Mouse (Mus musculus) layer of hippocampus, postnatal 14 days (tissue): ENCODE results near the gene Stag1. TPM values are rescaled to one million over a fixed set of nuclear protein-coding genes. Genes with fewer than 3 reads are reported as not detected.
A peak's percentile ranks its signal among the peaks of the same experiment; 100 is the strongest.

Experiments used
- DNase-seq, 2 experiments: peaks; one replicate each; pipeline ENCODE4 v3.0.0; 2021 to 2022; ENCODE audit warnings: low spot score in 2 of 2, mixed read lengths in 1 of 2
- total RNA-seq, 2 experiments: library from RNA; stranded (reverse); gene quantifications; 2 replicates each; pipeline ENCODE4 v1.2.3; 2021

The Stag1 gene
- total RNA-seq, 2 experiments from 2014 or later, result 39.0 to 40.6 TPM

DNA sequence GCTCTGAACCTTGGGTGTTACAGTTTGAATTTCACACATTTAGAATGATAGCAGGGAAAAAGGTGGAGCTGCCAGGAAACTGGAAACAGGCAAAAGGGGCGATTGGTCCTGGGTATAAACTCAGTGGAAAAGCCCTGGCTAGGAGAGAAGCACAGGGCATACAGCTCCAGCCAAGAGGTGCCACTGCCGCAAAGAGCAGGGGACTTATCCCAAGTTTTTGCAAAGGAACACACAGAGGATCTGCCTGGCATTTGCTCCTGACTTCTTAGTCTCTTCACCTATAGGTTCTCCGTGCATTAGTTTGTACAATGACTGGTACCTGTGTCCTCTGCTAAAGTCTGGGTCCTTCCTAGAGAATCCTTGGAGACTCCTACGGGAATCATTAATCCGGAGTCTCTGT, 5.6 kb downstream of the Stag1 start:
- DNase-seq, result no peak

DNA sequence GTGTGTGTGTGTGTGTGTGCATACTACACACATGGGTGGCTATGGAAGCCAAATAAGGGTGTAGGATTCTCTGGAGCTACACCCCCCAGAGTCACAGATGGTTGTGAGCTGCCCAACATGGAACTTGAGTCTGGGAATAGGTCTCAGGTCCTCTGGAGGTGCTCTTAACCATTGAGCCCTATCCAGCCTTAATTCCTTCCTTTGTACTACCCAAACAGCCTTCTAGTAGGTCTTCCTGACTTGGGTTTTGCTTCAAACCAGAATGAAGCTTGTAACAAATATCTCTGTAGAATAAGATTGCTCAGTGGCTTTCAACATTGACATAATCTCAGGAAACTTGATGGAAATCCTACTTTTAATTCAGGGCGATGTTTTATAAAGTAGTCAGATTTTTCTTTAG, 7.9 kb downstream of the Stag1 start:
- no peak for DNase-seq

DNA sequence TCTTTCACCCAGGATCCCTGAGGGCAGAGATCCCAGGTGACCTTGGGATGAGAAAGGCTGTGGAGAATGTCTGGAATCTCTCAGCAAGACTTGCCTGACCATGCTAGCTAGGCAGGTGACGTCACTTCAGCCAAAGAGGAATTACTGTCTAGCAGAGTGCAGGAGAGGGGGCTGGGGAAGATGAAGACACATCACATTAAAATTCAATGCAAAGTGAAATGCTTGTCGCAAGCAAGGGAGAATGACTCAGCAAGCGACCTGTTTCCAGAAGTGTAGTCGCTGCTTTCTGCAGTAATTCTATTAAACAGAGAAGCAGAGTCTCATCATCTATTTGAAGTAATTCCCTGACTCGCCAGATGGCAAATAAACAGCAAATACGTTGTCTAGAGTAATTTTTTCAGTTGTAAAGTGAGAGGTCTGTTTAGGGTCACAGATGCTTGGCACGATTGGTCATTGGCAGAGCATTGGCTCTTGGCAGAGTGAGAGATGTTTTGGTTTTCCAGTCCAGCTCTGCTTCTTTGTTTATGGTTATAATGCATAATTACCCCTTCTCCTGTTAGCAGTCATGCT, 8.5 kb downstream of the Stag1 start:
- DNase-seq, result peak in 1 of 2 experiments; percentile 18

DNA sequence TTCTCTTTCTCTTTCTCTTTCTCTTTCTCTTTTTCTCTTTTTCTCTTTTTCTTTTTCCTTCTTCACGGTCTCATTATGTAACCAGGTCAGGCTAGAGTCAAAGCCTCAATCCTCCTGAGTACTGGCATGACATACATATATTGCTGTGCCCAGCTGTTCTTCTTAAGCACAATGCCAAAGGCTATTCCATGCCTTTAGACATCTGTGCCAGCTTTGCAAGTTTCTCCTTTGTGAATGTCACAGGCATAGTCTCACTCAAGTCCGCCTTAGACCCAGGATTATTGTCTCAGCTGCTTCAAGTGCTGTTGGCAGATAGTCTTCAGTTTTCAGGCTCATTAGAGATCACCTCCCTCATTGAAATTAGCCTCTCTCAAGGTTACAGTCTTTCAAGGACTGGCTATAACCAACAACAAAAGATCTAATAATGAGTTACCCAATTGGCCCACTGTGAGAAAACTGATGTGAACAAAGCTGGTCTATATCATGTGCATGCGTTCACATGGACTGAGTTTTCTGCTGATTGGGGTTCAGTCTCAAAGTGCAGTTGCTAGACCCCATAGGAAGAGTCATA, 16.0 kb downstream of the Stag1 start:
- no peak for DNase-seq

DNA sequence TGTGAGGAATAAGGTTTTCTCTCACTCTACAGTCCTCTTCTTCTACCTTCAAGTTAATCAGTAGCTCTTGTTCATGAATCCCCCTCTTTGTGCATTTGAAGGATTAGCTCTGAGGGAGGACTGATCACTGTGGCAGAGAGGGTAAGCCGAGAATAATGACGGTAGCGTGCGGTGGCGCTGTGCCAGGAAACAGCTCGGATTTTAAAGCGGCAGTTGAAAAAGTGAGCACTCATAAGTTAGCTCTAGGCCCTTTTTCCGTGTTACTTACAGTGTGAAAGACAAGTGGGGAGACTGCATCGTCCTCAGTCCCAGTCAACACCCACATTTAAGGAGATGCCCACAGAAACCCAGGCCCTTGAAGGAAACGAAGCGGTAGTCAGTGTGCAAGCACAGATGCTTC, 19.3 kb downstream of the Stag1 start:
- peak in 1 of 2 experiments; percentile 19 for DNase-seq

DNA sequence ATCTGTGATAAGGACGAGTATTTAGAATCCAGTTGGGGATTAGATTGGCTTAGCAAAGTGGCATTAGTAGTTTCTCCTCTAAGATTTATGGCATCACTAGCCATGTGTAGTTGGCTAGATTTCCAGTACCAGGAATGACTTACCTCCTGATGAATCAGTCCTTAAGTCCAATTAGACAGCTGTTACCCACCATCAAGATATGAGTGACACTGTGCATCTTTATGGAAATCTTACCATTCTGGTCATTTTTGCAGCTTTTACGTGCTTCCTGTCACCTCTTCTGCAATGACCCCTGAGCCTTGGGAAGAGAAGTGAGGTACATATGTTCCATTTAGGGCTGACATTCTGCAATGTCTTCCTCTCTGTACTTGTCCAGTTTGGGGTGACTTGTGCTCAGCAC, 28.7 kb downstream of the Stag1 start:
- no peak for DNase-seq

DNA sequence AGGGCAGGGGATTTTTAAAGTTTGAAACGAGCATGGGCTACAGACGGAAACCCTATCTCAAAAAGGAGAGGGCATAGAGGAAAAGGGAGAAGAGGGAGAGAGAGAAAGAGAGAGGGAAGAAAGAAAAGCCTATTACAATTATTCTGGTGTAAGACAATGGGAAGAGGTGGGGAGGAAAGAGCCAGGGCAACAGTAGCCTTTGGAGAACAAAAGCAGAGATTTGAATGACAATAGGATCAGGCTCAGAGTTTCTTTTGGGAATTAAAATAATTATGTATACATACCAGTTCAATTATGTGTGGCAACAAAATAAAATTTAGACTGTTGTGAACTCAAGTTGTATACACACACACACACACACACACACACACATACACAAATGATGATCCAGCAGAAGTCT, 43.2 kb downstream of the Stag1 start:
- DNase-seq, result no peak

DNA sequence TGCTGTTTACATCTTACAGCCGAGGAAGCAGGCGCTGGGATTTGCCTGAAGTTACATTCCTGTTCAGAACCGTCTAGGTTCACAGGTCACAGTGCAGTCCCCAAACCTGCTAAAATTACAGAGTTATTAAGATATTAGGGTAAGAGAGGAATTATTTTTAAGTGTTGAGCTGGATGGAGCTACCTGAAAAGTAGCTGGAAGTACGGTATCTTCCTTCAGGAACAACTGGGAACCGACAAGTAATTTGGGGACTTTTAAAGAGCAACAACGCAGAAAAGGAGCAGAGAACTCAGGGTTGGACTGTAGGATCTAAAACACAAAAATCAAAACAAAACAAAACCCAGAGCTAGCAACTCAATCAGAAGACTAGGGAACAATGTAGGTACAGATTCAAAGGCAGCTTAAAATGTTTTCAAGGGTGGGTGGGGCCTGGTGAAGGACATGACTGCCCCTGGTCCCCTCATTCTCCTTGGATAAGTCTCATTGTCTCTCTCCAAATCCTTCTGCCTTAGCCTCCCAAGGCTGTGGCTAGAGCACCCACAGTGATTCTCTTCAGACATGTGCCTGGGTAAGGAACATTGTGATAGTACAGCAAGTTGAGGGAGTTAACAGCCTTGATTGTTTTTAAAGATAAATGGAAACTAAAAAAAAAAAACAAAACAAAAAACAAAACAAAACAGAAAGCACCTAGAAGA, 43.9 kb downstream of the Stag1 start:
- DNase-seq, result no peak

DNA sequence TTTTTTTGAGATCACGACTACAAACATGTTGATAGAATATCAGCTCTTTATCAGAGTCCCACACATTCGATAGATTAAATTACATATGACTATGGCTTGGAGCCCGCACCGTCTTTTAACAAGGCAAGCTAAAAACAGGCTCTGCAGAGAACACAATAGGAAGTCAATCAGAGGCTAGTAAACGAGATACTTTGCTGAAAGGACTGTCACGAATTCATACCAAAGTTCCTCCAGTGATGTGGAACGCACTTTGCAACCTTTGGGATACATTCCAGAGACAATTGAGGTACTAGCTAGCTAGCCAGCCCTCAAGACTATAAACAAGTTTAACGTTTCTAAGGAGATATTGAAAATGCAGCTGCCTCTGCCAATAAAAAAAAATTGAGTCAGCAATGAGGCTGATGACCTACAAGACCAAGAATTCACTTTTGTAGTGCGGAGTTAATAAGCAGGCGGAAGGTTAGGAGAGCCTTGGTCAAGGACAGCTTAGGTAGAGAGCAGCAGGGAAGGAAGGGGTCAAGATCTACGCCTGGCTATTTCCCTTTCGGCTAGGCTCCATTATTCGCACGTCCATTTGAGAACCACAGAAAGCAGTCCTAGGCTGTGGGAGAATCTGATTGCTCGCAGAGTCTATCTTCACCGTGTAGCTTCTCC, 44.7 kb downstream of the Stag1 start:
- peak; percentile 11 to 27 for DNase-seq

DNA sequence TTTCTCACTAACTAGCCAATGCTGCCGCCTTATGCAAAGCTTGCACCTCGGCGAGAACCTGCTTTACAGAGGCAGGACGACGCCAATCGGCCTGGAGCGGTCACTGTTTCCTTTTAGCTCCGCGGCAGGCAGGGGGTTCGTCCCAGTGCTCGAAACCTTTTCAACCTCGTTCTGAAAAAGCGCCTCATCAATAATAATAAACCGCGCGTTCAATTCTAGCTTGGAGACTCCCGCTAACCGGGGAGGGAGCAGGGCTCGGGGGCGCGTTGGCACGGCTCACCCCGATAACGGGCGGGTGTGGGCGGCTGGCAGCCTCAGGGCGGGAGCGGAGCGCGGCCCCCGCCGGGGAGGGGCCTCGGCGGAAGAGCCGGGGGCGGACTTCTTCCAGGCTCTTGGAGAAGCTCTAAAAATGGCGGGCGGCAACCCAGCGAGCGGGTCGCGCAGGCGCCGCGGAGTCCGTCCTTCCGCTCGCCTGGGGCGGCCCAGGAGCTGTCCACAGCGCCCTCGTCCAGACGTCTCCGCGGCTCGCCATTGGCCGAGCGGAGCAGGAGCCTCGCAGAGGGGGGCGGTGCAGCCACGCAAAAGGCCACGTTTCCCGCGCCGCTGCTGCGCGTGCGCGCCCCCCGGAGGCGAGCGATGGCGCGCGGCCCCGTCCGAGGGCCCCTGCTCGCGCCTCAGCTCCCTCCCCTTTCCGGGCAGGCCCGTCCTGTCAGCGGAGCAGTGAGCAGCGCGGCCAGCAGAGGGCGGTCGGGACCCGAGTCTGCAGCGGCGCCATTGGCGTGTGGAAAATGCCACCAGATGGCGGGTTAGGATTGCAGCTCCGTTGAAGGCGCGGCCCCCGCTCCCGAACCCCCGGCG, 45.5 kb downstream of the Stag1 start:
- DNase-seq, result peak; percentile 99 to 100

DNA sequence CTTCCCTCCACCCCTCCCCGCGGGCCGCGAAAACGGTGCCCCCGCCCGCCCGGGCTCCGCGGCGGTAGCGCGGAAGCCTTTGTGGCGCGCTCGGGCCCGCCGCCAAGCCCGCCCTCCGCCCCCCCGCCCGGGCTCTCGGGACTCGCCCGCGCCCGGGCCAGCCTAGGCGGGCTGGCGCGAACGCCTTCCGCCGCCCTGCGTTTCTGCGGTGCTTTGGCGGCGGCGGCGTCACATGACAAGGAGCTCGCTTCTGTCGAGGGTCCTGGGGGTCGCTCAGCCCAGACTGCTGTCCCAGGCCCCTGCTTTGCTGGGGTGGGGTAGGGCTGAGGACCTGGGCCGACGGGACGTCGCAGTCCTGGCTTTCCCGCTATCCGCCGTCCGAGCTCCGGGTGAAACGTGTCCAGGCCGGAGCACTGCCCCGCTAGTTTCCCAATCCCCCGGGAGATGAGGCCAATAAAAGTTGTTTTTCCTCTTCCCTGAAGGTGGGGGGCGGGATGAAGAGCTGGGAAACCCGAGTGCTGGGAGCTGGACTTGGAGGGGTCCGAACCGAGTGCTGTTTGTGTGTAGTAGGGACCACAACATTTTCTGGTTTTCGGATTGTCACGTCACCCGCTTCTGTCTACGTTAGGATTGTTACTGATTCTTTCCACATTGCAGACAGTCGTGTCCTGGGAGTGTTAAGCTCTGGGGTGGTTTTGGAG, 46.6 kb downstream of the Stag1 start:
- peak; percentile 52 to 63 for DNase-seq

DNA sequence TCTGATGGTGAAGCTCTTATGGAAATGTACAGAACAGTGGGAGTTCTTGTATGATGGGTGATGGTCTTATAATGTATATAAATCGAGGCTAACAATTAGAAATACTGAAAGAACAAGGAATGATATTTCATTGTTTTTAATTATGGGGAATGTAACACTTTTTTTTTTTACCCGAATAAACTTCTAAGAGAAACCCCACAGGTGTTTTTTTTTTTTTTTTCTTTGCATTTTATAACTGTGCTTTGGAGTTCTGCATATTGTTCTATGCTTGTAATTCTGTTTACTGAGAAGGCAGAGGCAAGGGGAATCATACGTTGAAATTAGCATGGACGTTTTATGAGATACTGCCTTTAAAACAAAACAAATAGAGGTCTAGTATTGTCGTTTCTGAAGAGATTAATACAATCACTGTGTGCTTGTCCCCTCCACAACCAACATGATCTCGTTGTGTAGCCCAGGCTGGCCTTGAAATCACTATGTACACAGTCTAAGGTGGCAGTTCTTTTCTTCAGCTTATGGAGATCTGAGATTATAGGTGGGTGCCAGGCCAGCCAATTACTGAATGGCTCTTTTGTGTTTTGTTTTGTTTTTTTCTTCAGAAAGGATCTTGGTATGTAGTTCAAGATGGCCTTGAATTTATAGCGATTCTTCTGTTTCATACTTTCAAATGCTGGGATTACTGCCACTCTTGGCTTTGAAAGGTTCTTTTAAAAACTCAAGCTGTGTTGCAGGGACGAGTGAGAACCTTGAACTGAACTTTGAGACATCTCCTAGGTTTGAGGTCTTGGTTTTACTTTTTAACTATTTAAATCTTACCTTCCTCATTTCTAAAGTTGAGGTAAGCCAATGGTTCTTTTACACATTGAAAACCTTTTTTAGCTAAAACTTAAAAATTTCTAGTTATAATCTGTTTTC, 47.7 kb downstream of the Stag1 start:
- no peak for DNase-seq

DNA sequence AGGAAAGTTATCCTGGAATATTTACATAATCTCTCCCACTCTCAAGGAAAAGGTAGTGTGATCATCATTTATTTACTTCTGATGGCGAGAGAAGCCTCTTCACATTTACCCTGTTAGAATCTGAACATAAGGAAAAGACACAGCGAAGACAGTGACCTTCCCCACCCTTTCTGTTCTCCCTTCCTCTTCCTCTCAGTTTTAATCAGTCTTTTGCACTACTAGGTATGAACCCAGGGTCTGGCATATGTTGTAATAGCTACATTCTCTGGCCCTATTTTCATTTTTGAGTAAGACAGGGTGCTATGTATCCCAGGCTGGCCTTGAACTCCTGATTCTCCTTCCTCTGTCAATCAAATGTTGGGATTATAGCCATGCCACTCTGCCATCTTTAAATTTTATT, 48.7 kb downstream of the Stag1 start:
- no peak for DNase-seq

DNA sequence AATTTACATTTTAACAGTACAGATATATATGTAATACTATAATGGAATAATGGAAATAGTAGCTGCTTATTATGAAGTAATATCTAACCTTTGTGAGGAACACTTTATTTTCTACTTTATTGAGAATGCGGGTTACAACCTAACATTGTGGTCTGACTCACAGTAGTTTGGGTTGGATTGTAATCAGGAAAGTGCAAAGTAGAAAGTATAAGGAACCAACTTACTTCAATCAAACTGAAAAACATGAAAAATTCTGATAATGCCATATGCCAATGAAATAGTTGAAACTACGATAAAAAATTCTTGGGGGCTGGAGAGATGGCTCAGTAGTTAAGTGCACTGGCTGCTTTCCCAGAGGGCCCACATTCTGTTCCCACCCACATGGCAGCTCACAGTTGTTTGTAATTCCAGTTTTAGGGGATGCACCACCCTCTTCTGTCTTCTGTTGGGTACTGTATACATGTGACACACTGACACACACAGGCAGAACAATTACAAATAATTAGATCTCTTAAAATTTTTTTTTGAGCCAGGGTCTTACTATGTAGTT, 50.3 kb downstream of the Stag1 start:
- peak; percentile 48 to 84 for DNase-seq

DNA sequence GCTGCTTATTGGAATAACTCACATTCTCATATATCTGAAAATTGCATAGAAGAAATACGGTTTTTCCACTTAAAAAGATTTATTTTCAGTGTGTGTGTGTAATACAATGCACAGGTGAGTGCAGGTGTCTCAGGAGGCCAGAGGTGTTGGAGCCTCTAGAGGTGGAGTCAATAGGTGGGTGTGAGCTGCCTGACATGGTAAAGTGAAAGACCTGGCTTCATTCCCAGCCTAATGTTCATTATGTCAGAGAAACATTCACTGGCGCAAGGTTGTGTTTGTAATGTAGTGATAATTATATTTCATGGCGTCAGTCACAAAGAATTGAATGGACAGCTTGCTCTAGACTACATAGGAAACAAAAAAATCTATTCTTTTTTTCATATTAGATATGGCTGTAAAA, 56.5 kb downstream of the Stag1 start:
- DNase-seq, result no peak

DNA sequence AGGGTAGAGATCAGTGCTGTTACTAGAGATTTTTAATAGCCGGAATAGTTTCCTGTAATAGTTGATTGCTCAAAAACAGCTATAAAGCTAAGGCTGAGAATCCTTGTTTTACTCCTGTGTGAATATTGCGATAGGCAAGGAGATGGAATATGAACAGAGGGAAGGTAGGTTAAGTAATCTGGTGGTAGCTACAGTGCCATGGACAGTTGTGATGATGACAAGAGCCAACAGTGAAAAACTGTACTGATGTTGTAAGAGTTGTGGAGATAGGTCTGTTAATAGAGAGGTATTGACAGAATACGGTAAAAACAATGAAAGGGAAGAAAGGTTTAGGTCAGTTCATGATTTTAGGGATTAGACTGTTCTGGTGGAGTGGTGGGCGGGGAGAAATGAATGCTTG, 58.5 kb downstream of the Stag1 start:
- no peak for DNase-seq

DNA sequence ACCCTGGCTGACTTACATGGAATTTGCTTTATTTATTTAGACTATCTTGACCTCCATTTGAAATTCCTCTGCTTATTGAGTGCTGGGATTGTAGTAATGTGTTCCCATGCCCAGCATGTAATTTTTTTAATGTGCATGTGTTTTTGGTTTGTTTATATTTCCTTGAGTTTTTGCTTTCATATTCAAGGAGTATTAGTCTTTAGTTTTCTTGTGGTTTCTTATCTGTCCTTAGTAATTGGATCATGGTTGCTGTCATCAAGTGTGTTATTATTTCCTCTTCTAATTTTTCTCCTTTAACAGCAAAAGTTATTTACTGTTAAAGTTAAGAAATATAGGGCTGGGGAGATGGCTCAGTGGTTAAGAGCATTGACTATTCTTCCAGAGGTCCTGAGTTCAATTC, 63.0 kb downstream of the Stag1 start:
- no peak for DNase-seq

DNA sequence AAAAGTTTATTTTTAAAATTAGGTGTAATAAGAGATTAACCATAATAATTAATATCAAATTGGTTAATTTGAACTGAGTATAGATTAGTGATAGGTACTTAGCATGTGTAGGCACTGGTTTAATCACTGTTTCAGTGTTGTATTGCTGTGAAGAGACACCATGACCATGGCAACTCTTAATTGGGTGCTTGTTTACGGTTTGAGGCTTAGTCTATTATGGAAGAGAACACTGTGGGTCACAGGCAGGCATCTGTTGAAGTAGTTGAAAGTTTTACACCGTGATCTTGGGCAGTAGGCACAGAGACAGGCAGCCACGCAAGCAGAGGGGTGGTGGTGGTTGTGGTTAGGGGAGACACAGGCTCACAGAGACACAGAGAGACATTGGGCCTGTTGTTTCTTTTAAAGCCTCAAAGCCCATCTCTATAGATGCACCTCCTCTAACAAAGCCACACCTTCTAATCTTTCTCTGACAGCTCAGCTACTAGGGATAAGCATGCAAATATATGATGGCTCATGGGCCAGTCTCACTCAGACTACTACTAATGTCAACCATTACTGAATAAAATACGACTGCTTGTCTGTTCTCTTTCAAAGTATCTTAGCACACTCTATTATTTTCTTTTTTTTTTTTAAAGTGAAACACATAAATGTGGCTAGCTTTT, 66.0 kb downstream of the Stag1 start:
- no peak for DNase-seq

DNA sequence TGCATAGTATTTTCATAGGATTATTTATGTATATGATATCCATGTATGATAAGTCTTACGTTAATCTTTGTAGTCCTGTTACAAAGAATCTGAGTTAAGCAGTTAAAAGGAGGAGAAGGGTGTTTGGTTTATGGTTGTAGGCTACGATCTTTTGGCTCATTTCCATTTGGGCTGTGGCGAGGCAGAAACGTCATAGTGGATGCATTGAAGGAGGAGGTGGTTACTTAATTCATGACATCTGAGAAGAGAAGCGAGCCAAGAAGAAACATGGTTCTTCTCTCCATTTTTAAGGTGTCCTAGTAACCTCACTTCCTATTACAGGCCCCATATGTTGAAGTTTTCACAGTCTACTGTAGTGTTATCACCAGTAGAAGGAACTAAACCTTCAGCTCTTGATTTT, 72.6 kb downstream of the Stag1 start:
- DNase-seq, result no peak
